Mouse (Mus musculus) midbrain, postnatal 0 days (tissue): ENCODE data around the gene Mtnr1b. TPM values are rescaled to one million over a fixed set of nuclear protein-coding genes. Genes with fewer than 3 reads are reported as not detected.
"Not testable (repeated sequence)": the region's sequence is repeated elsewhere in the genome, so short reads cannot be mapped to it uniquely, and the experiment has no call there.

Source experiments
- ATAC-seq: fragments of 200-750 bp; cut with Nextera tagmentation; 2 replicates; pipeline ENCODE4 v1.8.0; 2017; ENCODE audit warnings: moderate number of reproducible peaks, mild to moderate bottlenecking, moderate TSS enrichment, moderate library complexity; ENCODE audit not compliant: low FRiP score
- DNase-seq: peaks from one replicate; pipeline ENCODE4 v3.0.0-alpha.2; 2015; ENCODE audit warnings: low spot score
- H3K27ac ChIP-seq: fragments of 300-500 bp; sonication (generic); 2 replicates; pipeline ENCODE4 v1.5.1; 2014; ENCODE audit warnings: low read depth, mild to moderate bottlenecking, low read length, mixed read lengths
- H3K27me3 ChIP-seq: fragments of 300-500 bp; sonication (generic); 2 replicates; pipeline ENCODE4 v1.6.1; 2014; ENCODE audit warnings: low read length, control low read depth, mixed read lengths; ENCODE audit not compliant: insufficient read depth
- H3K36me3 ChIP-seq: fragments of 300-500 bp; sonication (generic); 2 replicates; pipeline ENCODE4 v1.6.1; 2014; ENCODE audit warnings: low read length, control low read depth, mixed read lengths; ENCODE audit not compliant: insufficient read depth
- H3K4me1 ChIP-seq: fragments of 300-500 bp; sonication (generic); 2 replicates; pipeline ENCODE4 v1.6.1; 2014; ENCODE audit warnings: mild to moderate bottlenecking, control low read depth, antibody characterized with exemption, low read length, mixed read lengths; ENCODE audit not compliant: insufficient read depth
- H3K4me2 ChIP-seq: fragments of 300-500 bp; sonication (generic); 2 replicates; pipeline ENCODE4 v1.6.1; 2014; ENCODE audit warnings: low read depth, mild to moderate bottlenecking, low read length, mixed read lengths; ENCODE audit not compliant: poor library complexity, severe bottlenecking
- H3K4me3 ChIP-seq: fragments of 300-500 bp; sonication (generic); 2 replicates; pipeline ENCODE4 v1.5.1; 2014; ENCODE audit warnings: low read depth, mild to moderate bottlenecking, low read length, moderate library complexity
- H3K9ac ChIP-seq: fragments of 300-500 bp; sonication (generic); replicated peaks from 2 replicates; pipeline ENCODE4 v1.6.1; 2014; ENCODE audit warnings: mild to moderate bottlenecking, low read length, moderate library complexity, mixed read lengths; ENCODE audit not compliant: poor library complexity, severe bottlenecking
- H3K9me3 ChIP-seq: fragments of 300-500 bp; sonication (generic); 2 replicates; pipeline ENCODE4 v1.6.1; 2016; ENCODE audit warnings: low read length, control low read depth
- CTCF ChIP-seq: IDR thresholded peaks from 2 replicates; pipeline ENCODE4 v1.5.1; 2016; ENCODE audit warnings: antibody characterized with exemption, mild to moderate bottlenecking
- WGBS: fragments of 180-500 bp; shearing (Covaris S2); extraction: QIAGEN DNeasy Blood & Tissue Kit; methylation state at CpG from one replicate; pipeline ENCODE4 v1.1.7; 2014; 5-methylcytosine and 5-hydroxymethylcytosine counted together
- polyA plus RNA-seq: library from polyadenylated mRNA; unstranded; fragments of >200 nt; fragmentation: Nextera tagmentation; extraction: Ambion mirVana; gene quantifications from 2 replicates; pipeline ENCODE4 v1.2.1, GENCODE M21; 2015
- total RNA-seq: library from RNA; depleted of rRNA; stranded (reverse); fragments of >200 nt; gene quantifications from 2 replicates; pipeline ENCODE4 v1.2.3, GENCODE M21; 2014

Mtnr1b gene
- total and polyA plus RNA-seq, 2 experiments from 2014 or later = not detected

- no peak for ATAC-seq
- H3K9me3 ChIP-seq = no peaks in the 10 kb centered on the region
- TF ChIP-seq CTCF = no peak
- H3K27me3 ChIP-seq = peaks cover 3% of the 10 kb centered on the region; the same call in 1 of the 2 replicates
- no peak overlapping the region for H3K9ac ChIP-seq
- no peak overlapping the region for H3K4me3 ChIP-seq
- 76% methylated on average over 4 of the region's 4 CpGs for WGBS
- H3K27ac ChIP-seq = no peak overlapping the region
- H3K4me2 ChIP-seq = no peak overlapping the region
- H3K36me3 ChIP-seq = no peaks in the 10 kb centered on the region
- DNase-seq = no peak
- no peaks in the 10 kb centered on the region for H3K4me1 ChIP-seq
Measured at GRCm38 (mm10) chr9:15870013-15870412, 4.3 kb downstream of the Mtnr1b start.

GRCm38 (mm10) chr9:15869456-15869855, 4.9 kb downstream of the Mtnr1b start:
- H3K9ac ChIP-seq = no peak overlapping the region
- WGBS = 59% methylated on average over 4 of the region's 4 CpGs
- H3K4me1 ChIP-seq = no peaks in the 10 kb centered on the region
- H3K9me3 ChIP-seq = no peaks in the 10 kb centered on the region
- H3K4me2 ChIP-seq = no peak overlapping the region
- no peaks in the 10 kb centered on the region for H3K27me3 ChIP-seq
- no peak overlapping the region for H3K4me3 ChIP-seq
- no peaks in the 10 kb centered on the region for H3K36me3 ChIP-seq
- ATAC-seq (no peak), DNase-seq (no peak)
- no peak for TF ChIP-seq CTCF
- H3K27ac ChIP-seq = no peak overlapping the region

GRCm38 (mm10) chr9:15866280-15867072, 7.9 kb downstream of the Mtnr1b start:
- ATAC-seq (no peak), DNase-seq (peak; percentile 76)
- no peak for TF ChIP-seq CTCF
- Histone ChIP-seq H3K9me3 (no peaks in the 10 kb centered on the region), H3K27me3 (no peaks in the 10 kb centered on the region), H3K4me1 (no peaks in the 10 kb centered on the region), H3K36me3 (no peaks in the 10 kb centered on the region), H3K27ac (no peak overlapping the region), H3K9ac (no peak overlapping the region), H3K4me2 (no peak overlapping the region), H3K4me3 (no peak overlapping the region)
- 71% methylated on average over 10 of the region's 10 CpGs for WGBS

GRCm38 (mm10) chr9:15861402-15861801, 13.0 kb downstream of the Mtnr1b start:
- WGBS = 76% methylated on average over 5 of the region's 5 CpGs
- no peak overlapping the region for H3K4me3 ChIP-seq
- no peak for TF ChIP-seq CTCF

GRCm38 (mm10) chr9:15850749-15851148, 23.6 kb downstream of the Mtnr1b start:
- no peaks in the 10 kb centered on the region for H3K36me3 ChIP-seq

More at GRCm38 (mm10) chr9:15861402-15861801, 13.0 kb downstream of the Mtnr1b start:
- no peak overlapping the region for H3K27ac ChIP-seq
- H3K27me3 ChIP-seq = no peaks in the 10 kb centered on the region
- no peaks in the 10 kb centered on the region for H3K36me3 ChIP-seq
- no peak overlapping the region for H3K4me2 ChIP-seq
- ATAC-seq = no peak
- no peak for DNase-seq
- H3K9ac ChIP-seq = no peak overlapping the region
- no peaks in the 10 kb centered on the region for H3K9me3 ChIP-seq
- no peaks in the 10 kb centered on the region for H3K4me1 ChIP-seq

GRCm38 (mm10) chr9:15845390-15845789, 29.0 kb downstream of the Mtnr1b start:
- H3K4me1 ChIP-seq = no peaks in the 10 kb centered on the region
- 89% methylated on average over 8 of the region's 8 CpGs for WGBS
- TF ChIP-seq CTCF = no peak
- no peak overlapping the region for H3K4me3 ChIP-seq
- no peaks in the 10 kb centered on the region for H3K27me3 ChIP-seq
- H3K27ac ChIP-seq = no peak overlapping the region
- H3K9ac ChIP-seq = no peak overlapping the region
- no peak overlapping the region for H3K4me2 ChIP-seq
- ATAC-seq = no peak
- no peaks in the 10 kb centered on the region for H3K9me3 ChIP-seq
- no peak for DNase-seq
- no peaks in the 10 kb centered on the region for H3K36me3 ChIP-seq

More at GRCm38 (mm10) chr9:15850749-15851148, 23.6 kb downstream of the Mtnr1b start:
- no peak for ATAC-seq
- Histone ChIP-seq H3K4me1 (no peaks in the 10 kb centered on the region), H3K27me3 (no peaks in the 10 kb centered on the region), H3K9me3 (no peaks in the 10 kb centered on the region), H3K4me3 (no peak overlapping the region), H3K9ac (no peak overlapping the region), H3K27ac (no peak overlapping the region), H3K4me2 (no peak overlapping the region)
- DNase-seq = no peak
- no peak for TF ChIP-seq CTCF

- H3K9me3 ChIP-seq, H3K27ac ChIP-seq, ATAC-seq, H3K27me3 ChIP-seq, H3K36me3 ChIP-seq, H3K4me3 ChIP-seq, DNase-seq, H3K4me2 ChIP-seq, H3K4me1 ChIP-seq, H3K9ac ChIP-seq: not testable (repeated sequence)
- WGBS = 87% methylated on average over 4 of the region's 4 CpGs
Measured at GRCm38 (mm10) chr9:15844936-15845335, 29.4 kb downstream of the Mtnr1b start.
